Mouse (Mus musculus): ENCODE measurements around the gene Tmem45b. TPM values are rescaled to one million over a fixed set of nuclear protein-coding genes. Genes with fewer than 3 reads are reported as not detected.
"Not testable (repeated sequence)": the region's sequence is repeated elsewhere in the genome, so short reads cannot be mapped to it uniquely, and the experiment has no call there.

The Tmem45b gene
- total RNA-seq (2021) = not detected
- long read RNA-seq = 0 reads

DNA sequence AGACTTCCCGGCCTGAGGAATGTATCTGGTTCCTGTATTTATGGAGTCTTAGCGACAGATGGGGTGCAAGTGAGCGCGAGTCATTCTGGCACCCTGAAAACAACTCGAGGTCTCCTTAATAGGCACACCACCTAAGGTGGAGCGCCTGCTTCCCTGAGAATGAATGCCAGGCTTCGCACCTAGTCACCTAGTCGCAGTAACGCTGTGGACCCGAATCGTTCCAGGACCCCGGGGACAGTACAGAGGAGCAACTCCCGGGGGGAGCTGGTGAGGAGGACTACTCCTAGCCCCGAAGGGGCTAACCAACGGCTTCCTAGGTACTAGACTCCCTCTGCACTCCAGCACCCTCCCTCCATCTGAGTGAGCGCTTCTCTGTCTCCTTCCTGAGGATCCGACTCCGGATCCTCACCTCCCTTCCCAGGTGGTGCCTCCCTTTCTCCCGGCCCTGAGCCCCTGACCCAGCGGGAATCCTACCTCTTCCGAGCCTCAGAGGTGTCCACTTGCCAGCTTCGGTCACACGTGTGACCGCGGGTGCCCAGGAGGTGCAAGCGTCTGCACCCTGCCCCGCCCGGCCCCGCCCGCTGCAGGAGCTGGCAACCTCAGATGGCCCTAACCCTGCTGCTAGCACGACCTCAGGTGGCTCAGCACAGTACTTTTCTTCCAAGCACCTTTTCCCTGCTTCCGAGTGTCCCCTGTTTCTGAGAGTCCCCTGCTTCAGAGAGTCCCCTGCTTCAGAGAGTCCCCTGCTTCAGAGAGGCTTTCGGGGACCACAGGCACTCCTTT, at the start of gene Tmem45b:
Gene Tmem45b, minus strand, starts transcription at position 771 of the 783 bp plus-strand sequence.
- DNase-seq (ENCODE audit: low spot score in 2 of 2) = no peak

DNA sequence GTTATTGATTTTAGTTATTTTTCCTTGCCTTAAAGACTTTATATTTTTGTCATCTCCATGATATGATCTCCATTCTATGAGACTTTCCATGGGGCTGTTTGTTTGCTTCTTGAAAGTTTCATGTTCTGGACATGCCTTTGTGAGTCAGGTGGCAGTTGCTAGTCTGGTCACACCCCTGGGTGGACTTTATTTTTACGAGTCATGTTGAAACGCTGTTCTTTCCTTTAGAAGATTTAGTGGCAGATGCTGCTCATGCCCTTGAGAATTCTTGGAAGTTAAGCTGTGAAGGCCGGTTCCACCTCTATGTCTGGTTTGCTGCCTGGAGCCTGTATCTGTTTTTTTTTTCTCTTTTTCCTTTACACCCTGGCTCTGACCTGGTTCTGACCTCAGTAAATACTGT, 43.9 kb upstream of the Tmem45b start:
- DNase-seq (ENCODE audit: low spot score in 2 of 2) = no peak

DNA sequence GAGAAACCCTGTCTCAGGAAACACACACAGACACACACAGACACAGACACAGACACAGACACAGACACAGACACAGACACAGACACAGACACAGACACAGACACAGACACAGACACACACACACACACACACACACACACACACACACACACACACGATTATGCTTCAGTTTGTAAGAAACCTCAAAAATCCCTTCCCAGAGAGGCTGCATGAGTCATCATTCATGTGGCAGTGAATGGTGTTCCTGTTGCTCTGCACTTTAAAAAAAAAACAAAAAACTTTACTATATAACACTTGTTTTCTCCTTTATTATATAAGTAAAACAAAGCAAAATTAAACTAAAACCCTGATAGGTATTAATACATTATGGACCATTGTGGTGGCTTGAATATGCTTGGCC, 37.0 kb upstream of the Tmem45b start:
- not testable (repeated sequence) for DNase-seq (ENCODE audit: low spot score in 2 of 2)

DNA sequence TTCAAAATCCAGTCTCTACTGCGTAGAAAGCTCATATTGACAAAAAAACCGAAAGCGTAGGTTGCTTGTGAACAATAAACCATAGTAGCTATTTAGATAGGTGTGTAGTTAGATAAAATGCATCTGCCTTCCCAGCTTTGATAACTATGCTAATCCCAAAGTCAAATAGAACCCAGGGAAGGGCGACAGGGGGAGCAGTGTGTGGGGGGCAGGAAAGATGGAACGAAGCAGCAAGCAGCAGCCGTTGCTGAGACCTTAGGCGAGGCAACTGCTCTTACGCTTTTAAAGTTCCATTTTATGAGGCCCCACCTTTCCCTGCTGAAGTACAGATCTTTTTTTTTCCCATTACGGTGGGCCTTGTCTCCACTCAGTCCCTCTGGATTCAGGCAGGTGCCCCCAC, 1.1 kb downstream of the Tmem45b start:
- no peak for DNase-seq (ENCODE audit: low spot score in 2 of 2)

DNA sequence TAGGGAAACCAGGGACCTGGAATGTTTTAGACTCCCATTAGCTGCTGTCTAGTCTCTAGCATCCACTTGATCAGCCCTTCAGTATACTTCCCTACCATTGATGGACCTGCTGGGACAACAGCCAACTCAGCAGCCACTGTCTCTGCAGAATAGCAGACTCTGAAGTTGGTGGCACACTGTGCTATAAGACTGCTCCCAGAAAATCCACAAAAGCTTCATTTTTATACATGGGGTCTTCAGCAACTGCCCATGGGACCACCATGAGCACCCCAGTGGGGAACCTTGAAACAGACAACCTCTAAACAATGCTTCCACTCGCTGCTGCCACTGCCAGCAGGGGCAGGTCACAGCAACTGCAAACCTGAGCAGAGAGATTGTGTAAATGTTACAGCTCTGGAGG, 9.9 kb downstream of the Tmem45b start:
- no peak for DNase-seq (ENCODE audit: low spot score in 2 of 2)

DNA sequence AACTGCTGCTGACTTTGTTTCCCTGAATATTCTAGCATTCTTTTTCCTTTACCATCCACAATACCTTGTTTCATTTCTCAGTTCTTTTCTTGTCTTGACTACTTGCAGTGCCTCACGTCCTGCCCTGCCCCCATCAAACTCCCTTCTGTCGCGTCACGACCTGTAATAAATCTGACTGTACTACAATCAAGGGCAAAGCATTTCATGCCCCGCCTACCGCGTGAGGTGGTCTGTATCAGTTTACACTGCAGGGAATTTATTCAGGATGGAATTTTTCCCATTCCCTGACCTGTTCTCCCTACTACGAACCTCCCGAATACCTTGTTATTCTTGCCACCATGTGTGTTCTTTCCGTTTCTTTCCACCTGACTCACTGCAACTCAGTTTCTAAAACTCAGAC, 12.1 kb downstream of the Tmem45b start:
- no peak for DNase-seq (ENCODE audit: low spot score in 2 of 2)

DNA sequence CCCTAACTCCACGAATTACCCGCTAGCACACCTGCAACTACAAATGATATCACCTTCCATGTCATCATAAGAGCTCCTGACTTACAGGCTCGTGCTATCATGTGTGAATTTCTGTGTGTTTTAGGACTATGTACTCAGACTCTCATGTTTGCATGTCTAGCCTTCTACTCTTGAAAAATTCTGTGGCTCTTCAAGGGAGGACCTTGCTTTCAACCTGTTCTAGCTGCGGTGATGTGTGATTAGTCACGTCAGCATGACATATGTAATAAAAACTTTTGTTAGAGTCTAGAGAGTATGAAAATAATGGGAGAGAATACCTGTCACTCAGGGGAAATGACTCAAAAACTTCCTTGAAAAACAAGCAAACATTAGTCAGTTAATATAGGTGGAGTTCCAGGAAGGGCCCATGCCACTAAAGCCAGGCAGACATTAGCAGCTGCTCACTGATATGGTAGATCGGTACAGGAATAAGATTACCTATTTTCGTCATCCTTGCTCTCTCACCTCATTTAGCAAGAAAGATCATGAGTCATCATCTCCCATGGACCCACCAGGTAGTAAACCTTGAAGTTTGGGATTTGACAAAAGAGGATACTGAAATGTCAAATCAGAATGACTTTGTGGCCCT, 15.0 kb downstream of the Tmem45b start:
- no peak for DNase-seq (ENCODE audit: low spot score in 2 of 2)

DNA sequence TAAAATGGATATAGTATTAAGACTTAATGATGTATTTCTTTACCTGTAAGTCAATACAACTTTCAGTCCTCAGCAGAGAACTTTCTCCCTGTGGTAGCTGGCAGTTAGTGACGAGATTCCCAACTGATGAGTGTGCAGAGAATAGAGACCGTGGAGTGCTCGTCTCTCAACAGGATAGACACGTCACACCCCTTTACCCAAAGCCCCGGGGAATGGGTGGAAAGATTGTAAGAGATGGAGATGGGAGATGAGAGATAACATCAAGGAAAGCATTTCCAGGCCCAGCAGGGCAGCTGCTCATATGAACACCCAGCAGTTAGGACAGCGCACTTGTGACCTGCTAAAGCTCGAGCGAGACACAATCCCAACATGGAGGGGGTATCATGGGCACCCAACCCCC, 20.0 kb downstream of the Tmem45b start:
- DNase-seq (ENCODE audit: low spot score in 2 of 2) = no peak

DNA sequence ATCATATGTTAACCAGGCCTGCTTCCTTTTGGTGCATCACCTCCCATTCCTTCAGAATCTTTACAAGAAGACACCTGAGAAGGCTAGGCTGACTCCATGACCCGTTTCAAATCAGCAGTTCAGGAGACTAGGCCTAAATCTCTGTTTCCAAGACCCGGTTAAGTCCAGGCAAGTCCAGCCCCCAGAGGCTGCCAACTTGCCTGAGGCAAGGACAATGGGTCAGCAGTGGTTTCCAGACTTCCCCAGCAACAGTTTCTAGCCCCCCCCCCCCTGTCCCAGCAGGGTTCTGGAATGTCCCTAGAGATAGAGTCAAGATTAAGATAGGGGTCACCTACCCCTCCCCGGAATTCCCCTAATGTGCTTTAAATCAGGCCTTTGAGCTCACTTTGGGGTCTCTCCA, 22.8 kb downstream of the Tmem45b start:
- no peak for DNase-seq (ENCODE audit: low spot score in 2 of 2)

DNA sequence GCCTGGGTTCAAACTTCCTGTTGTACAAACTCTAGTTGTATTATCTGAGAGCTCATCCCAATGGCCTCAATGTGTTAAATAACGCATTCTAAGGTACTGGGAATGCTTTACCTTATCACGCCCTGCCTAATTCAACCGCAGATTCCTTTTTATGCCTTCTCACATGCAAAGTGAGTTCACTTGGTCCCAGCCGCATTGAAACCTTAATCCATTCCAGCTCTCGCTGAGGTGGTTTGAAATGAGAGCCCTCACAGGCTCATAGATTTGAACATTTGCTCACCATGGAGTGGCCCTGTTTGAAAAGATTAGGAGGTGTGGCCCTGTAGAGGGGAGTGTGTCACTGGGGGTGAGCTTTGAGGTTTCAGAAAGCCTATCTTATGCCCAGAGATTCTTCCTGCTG, 23.9 kb downstream of the Tmem45b start:
- no peak for DNase-seq (ENCODE audit: low spot score in 2 of 2)

DNA sequence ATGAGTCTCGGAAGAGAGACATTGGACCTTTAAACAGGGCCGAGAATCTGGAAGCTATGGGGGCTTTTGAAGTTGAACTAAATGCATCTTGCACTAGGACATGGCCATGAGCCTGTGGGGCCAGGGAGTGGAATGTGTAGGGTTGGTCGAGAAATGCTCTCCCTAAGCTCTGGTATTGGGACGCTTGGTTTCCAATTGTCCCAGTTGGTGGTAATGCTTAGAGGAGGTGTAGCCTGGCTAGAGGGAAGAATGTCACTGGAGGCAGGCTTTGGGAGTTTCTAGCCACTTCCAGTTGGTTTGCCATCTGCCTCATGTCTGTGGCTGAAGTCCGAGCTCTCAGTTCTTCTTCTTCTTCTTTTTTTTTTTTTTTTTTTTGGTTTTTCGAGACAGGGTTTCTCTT, 24.9 kb downstream of the Tmem45b start:
- DNase-seq (ENCODE audit: low spot score in 2 of 2) = no peak

DNA sequence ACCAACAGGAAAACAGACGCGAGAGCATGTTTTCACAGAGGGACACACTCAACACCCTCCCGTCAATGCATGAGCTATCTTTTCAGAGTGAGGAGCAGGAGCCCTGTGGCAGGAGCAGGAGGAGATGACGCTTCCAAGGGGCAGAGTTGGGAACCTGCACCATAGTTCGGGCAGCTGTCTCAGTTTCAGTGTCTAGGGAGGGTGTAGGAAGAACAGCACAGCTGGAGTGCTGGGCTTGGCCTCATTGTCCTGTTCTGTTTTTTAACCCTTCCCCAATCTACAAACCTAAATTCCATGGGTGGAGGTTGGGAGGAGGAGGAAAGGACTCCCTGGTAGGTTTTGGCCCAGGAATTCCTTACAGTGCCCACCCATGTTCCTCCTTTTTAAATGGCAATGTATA, 25.4 kb downstream of the Tmem45b start:
- DNase-seq (ENCODE audit: low spot score in 2 of 2) = no peak

DNA sequence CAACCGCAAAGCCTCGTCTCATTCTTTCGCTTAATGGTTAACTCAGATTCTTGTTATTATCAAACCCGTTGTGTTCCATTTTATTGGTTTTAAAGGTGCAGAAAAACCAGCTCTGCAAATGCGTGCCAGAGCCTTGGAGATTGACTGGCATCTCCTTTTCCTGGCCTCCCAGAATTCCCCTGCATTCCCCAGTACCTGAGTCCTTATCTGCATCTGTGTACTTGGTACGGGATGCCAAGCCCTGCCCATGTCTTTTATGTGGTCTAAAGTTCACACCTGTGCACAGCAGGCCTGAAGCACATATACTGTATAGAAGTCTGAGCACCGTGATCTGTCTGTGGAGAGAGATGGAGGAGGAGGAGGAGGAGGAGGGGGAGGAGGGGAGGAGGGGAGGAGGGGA, 26.4 kb downstream of the Tmem45b start:
- no peak for DNase-seq (ENCODE audit: low spot score in 2 of 2)

DNA sequence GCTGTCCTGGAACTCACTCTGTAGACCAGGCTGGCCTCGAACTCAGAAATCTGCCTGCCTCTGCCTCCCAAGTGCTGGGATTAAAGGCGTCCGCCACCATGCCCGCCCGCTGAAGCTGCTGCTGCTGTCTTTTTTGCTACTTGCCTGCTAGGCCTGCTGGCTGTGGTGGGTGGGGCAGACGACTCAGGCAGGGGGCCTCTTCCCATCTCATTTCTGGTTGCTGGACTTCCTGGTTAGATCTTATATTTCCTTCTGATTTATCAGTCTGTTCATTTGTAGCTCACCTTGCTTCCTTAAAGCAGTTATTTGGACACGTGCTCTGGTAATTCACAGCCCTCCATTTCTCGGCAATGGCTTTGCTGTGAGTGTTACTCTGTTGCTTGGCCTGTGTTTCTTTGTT, 28.8 kb downstream of the Tmem45b start:
- DNase-seq (ENCODE audit: low spot score in 2 of 2) = no peak

DNA sequence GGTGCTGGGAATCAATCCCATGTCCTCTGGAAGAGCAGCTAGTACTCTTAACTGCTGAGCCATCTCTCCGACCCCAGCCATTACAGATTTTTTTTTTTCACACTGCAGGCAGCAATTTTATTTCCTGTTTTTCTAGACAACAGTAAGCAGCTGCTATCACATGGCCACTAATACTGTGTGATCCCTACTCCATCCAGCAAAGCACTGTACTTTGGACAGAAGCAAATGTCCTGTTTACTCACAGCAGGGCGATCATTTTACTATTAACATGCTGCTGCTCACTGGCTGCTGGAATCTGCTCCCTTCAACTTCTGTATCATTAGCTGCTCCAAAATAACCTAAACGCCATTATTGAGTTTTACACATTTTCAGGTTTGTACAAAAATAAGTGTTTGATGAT, 30.8 kb downstream of the Tmem45b start:
- no peak for DNase-seq (ENCODE audit: low spot score in 2 of 2)

DNA sequence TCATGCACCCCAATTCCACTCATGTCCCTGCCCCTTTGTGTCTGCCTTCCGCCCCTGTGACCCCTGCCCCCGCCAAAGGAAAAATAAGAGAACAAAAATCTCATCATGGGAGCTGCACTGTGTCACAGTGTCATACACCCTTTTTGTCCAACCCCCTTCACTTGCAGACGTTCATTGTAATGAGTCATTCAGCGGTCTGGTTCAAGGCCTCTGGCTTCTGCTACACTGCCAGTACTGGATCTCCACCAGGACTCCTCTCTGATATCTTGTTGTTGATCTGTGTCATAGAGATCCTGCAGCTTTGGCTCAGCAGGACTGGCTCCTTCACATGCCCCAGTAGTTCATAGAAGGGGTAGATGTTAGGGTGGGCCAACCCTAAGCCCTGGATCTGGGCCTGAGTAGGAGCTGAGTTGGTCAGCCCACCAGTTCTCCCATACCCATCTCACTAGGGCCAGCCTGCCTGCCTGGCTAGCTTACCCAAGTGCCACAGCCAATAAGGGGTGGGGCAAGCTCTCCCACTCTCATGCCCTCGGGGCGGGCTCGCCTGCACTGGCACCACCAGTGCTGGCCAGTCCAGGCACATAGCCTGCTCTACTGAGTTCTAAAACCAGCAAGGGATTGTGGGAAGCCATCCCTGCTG, 31.8 kb downstream of the Tmem45b start:
- DNase-seq (ENCODE audit: low spot score in 2 of 2) = no peak

DNA sequence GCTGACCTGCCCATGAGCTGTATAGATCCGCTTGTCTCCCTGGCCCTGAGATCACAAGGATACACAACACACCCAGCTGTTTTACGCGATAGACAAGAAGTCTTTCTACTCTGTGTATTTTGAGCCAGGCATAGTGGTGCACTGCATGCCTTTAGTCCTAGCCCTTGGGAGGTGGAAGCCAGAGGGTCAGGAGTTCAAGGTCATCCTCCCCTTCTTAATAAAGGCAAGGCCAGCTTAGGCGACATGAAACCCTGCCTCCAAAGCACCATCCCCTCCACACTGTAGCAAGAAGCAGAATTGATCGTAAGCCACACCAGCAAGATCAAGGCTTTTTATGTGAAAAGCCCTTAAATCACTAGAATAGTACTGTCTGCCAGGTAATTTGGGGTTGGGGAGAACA, 32.5 kb downstream of the Tmem45b start:
- no peak for DNase-seq (ENCODE audit: low spot score in 2 of 2)

DNA sequence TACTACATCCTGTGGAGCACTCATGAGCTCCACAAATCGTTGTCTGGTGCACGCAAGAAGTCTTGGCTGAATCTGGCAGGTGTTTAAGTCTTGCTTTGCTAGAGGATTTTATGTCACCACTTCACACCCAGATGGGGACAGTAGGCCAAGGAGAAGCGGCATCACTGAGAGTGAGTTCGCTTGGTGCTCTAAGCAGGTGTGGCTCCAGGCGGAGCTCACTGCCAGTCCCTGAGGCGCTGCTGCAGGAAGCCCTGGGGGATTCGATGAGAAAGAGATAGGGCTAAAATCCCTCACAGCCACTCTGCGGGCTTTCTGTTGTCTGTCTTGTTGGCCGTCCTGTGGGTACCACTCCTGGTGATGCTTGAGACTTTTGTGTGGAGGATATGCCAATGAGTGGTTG, 34.3 kb downstream of the Tmem45b start:
- DNase-seq (ENCODE audit: low spot score in 2 of 2) = no peak

DNA sequence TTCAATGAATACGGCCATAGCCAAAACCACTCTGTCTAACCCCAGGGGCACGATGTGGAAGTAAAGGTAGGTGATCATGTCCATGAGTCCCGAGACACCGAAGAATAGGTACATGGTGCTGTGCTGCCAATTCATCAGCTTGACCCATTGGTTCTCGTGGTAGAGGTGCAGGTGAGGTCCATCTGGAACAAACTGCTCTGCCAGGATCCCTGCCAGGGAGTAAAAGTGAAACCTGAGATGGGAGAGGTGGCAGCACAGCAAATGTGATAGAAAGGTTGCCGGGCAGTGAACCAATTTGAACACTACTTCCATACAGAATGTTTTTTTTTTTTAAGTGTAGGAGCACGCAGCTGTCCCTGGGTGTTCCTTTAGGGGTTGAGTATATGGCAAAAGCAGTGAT, 35.3 kb downstream of the Tmem45b start:
- DNase-seq (ENCODE audit: low spot score in 2 of 2) = no peak

DNA sequence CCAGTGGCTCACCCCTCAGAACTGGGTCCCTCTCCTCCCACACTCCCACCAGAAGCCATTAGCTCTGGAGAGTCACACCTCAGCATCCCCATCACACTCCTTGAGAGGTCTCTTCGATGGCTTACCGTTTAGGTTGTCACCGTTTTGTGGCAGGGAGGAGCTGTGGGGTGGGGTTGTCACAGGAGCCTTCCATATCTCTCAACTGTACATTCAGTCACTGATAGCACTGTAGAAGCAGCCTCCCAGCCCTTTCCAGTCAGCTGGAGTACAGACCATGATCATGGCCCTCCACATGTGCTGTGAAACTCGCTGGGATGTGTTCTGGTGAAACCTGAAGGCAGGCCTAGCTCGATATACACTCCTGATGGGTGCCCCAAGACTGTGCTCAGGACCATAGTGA, 42.1 kb downstream of the Tmem45b start:
- DNase-seq (ENCODE audit: low spot score in 2 of 2) = no peak

DNA sequence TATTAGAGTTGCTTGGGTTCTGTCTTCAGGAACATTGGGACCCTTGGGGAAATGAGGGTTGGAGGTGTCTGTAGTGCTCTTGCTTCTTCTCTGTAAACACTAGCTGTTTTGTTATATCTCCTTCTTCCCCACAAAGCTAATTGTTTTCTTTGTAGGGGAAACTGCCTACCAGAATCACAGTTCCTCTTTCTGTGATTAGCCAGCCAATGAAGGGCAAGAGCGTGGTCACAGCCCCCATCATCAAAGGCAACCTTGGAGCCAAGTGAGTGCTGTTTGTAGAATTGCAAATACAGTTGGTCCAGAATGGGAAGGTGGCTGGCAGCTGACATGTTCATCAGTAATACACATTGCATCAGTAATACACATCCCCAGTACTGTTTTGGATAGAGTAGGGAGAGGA, 45.4 kb downstream of the Tmem45b start:
- no peak for DNase-seq (ENCODE audit: low spot score in 2 of 2)

DNA sequence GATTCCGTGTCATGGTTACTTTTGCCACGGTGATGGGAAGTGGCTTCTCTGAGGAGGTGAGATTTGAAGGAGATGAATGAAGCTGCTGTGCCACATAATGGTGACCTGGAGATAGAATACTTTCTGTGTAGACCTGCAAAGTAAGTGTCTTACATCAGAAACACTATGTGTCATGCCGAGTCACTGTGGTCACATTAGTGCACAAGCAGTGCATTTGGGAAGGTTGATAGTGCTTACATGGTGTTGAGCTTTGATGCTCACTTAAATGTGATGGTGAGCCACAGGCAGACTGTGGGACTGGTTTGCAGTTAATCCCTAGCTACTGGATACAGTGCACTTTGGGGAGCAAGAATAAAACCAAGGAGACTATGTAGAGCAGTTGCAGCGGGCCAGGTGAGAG, 52.1 kb downstream of the Tmem45b start:
- DNase-seq (ENCODE audit: low spot score in 2 of 2) = no peak

DNA sequence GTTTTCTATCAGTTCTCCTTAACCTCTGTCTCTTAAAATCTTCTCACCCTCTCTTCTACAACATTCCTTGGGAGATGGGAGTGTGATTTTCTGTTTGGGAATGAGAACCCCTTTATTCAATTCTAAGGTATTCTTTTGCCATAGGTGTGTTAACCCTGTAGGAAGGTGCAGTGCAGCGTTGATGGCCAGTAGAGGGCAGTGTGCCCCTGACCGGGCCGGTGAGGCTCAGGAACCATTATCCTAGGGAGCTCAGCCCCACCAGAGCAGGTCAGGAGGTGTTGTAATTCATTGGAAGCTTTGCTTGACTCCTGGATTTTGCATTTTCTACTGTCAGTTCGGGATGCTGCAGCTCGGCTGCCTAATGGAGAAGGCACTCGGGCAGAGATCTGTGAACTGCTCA, 59.0 kb downstream of the Tmem45b start:
- no peak for DNase-seq (ENCODE audit: low spot score in 2 of 2)

All from layer of hippocampus, postnatal 10 days (tissue).